In genomic region chr17:28967021-28967610, GRCm38 (mm10) we compare ENCODE assay signal across 14 mouse cellular contexts. TPM values are rescaled to one million over a fixed set of nuclear protein-coding genes. Genes with fewer than 3 reads are reported as not detected.
DNase-seq lines count a peak whose midpoint lies in the region; TF ChIP-seq lines count a peak whose summit lies in the region.
"Had no signal": no experiment of that assay in that cellular context is flagged by ENCODE, and none has a peak within 500 bp of the region (broad histone marks: within the 10 kb centered on the region; RNA-seq: fewer than 3 reads in every experiment).

No protein-coding gene starts in this region.

- H3K4me3 ChIP-seq in layer of hippocampus, adult 2 months: no peak overlapping the region
- no peak overlapping the region for H3K4me3 ChIP-seq in ES-Bruce4 (ENCODE audit: low read depth, low read length)
- H3K4me3 ChIP-seq: stomach, embryonic 15.5 days had no signal

- no peaks in the 10 kb centered on the region for H3K27me3 ChIP-seq in ES-Bruce4 (ENCODE audit: control insufficient read depth, insufficient read depth, low read length, poor library complexity, severe bottlenecking)
- H3K27me3 ChIP-seq: stomach, embryonic 15.5 days had no signal

- no peak for TF ChIP-seq EP300 in ES-Bruce4 (IDR thresholded peaks at IDR 0.05; ENCODE audit: insufficient read depth, low read depth, low read length)

- no peak for DNase-seq in layer of hippocampus, adult 2 months (ENCODE audit: low spot score in 2 of 2)
- DNase-seq in layer of hippocampus, adult 9-11 months: no peak
- peak; percentile 51 for DNase-seq in lung, postnatal 36 days
- peak; percentile 29 to 46 for DNase-seq in spleen, postnatal 10 days (ENCODE audit: low spot score in 2 of 2)
- DNase-seq in cerebellum, adult 8-10 months: no peak
- no peak for DNase-seq in frontal cortex, postnatal 25 days (ENCODE audit: low spot score in 2 of 2)
- DNase-seq in urinary bladder, postnatal 4 days (ENCODE audit: low spot score in 2 of 2): no peak
- DNase-seq: cerebellum, postnatal 36 days; retina, postnatal 1 day had no signal

- TF ChIP-seq POLR2A in ES-Bruce4 (IDR thresholded peaks at IDR 0.05; ENCODE audit: insufficient read depth, low read length): no peak

- no peaks in the 10 kb centered on the region for H3K9me3 ChIP-seq in ES-Bruce4 (replicated peaks; ENCODE audit: control insufficient read depth, insufficient read depth, low read length, poor library complexity, severe bottlenecking)
- H3K9me3 ChIP-seq: stomach, embryonic 15.5 days had no signal

- H3K27ac ChIP-seq in layer of hippocampus, adult 2 months: peak overlapping the region; percentile 43; the same call in 1 of the 2 replicates
- H3K27ac ChIP-seq in ES-Bruce4 (ENCODE audit: insufficient read depth, low read length): 0 out of 2 replicates have a peak overlapping the region, but pooled peaks have one; percentile 6
- H3K27ac ChIP-seq: hindbrain, embryonic 14.5 days; stomach, embryonic 15.5 days had no signal

- H3K9ac ChIP-seq in ES-Bruce4 (ENCODE audit: low read depth, poor library complexity, severe bottlenecking): no peak overlapping the region
- H3K9ac ChIP-seq: hindbrain, embryonic 14.5 days; stomach, embryonic 15.5 days had no signal

- no peak for TF ChIP-seq CTCF in layer of hippocampus, adult 2 months (conservative IDR thresholded peaks at IDR 0.05)
- no peak for TF ChIP-seq CTCF in ES-Bruce4 (IDR thresholded peaks at IDR 0.05; ENCODE audit: low read depth, low read length)

- peaks cover 57% of the 10 kb centered on the region for H3K36me3 ChIP-seq in ES-Bruce4 (ENCODE audit: control insufficient read depth, insufficient read depth, low read length, poor library complexity, severe bottlenecking)

- H3K4me1 ChIP-seq in ES-Bruce4 (ENCODE audit: control insufficient read depth, insufficient read depth, low read length): peaks cover 2% of the 10 kb centered on the region
- H3K4me1 ChIP-seq: stomach, embryonic 15.5 days had no signal

RNA-seq across cellular contexts. Expression of gene Kctd20, which starts 15.4 kb away (rescaled TPM):
- 10 to 100 TPM; 58.7 to 64.4 TPM for total RNA-seq in layer of hippocampus, adult 2 months (2021)
- 75.3 and 77.9 TPM in 2 replicates for polyA plus RNA-seq in ES-Bruce4 (2011; ENCODE audit: insufficient read depth, insufficient read length, low read depth, missing spikeins)

RNA-seq across cellular contexts. Expression of gene Pxt1, which starts 23.5 kb away (rescaled TPM):
- not detected for total RNA-seq in layer of hippocampus, adult 2 months (2021)
- polyA plus RNA-seq in ES-Bruce4 (2011; ENCODE audit: insufficient read depth, insufficient read length, low read depth, missing spikeins): 0.67 and 2.4 TPM in 2 replicates
- total RNA-seq: left cerebral cortex, postnatal 14 days had no signal
- polyA plus RNA-seq: C2C12; hindbrain, embryonic 14.5 days; stomach, embryonic 15.5 days had no signal

RNA-seq across cellular contexts. Expression of gene Stk38, which starts 40.7 kb away (rescaled TPM):
- 10 to 100 TPM; 50.4 to 65.6 TPM for total RNA-seq in layer of hippocampus, adult 2 months (2021)
- 171 TPM in 2 replicates for polyA plus RNA-seq in ES-Bruce4 (2011; ENCODE audit: insufficient read depth, insufficient read length, low read depth, missing spikeins)

RNA-seq across cellular contexts. Expression of gene 4930539E08Rik, which starts 52.0 kb away (rescaled TPM):
- 1 to 10 TPM; 4.0 to 4.1 TPM for total RNA-seq in layer of hippocampus, adult 2 months (2021)
- 1.5 and 3.0 TPM in 2 replicates for polyA plus RNA-seq in ES-Bruce4 (2011; ENCODE audit: insufficient read depth, insufficient read length, low read depth, missing spikeins)

Comparison
In these comparisons a context has a peak if more than half of its experiments do, and no peak if none do; other contexts are left out.
1. DNase-seq: peak in lung, postnatal 36 days (single experiment) and spleen, postnatal 10 days (2 of 2); none in layer of hippocampus, adult 2 months (0 of 2), layer of hippocampus, adult 9-11 months (single experiment), cerebellum, adult 8-10 months (single experiment), frontal cortex, postnatal 25 days (0 of 2) and urinary bladder, postnatal 4 days (0 of 2).